Mouse (Mus musculus) frontal cortex, postnatal 14 days (tissue): ENCODE results near the gene Tfap2b.

Source experiments
- DNase-seq, 2 experiments: peaks; one replicate each; pipeline ENCODE4 v3.0.0; 2022; ENCODE audit warnings: low spot score in 2 of 2

Tfap2b gene

DNA sequence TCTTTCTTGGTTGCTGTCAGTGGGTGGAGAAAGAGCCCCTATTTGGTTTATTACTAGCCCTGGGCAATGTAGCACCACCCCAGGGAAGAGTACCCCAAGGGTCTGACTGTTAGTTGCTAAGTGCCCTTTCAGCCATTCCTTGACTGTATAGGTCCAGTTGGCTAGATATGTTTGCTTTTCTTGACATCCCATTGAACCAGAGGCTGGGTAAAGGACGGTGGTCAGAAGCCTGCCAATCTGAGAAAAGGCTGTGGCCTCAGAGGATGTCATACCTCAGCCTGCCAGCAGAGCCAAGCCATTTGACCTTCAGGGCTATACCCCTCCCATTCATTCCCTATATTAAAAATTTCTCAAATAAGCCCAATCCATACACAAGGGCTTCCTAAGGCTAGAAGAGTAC lies 24.0 kb downstream of the Tfap2b start:
- DNase-seq = no peak

DNA sequence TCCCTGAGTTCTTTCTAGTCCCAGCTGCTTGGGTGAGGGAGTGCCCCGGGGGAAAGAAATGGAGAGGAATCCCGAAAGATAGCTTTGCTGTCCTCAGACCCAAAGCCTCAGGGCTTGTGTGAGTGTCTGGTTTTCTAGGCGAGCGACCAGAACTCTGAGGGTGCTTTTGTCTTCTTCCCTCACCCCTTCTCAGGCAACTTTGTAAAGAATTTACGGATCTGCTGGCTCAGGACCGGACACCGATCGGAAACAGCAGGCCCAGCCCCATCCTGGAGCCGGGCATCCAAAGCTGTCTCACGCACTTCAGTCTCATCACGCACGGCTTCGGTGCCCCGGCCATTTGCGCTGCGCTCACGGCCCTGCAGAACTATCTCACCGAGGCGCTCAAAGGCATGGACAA lies 25.1 kb downstream of the Tfap2b start:
- no peak for DNase-seq

DNA sequence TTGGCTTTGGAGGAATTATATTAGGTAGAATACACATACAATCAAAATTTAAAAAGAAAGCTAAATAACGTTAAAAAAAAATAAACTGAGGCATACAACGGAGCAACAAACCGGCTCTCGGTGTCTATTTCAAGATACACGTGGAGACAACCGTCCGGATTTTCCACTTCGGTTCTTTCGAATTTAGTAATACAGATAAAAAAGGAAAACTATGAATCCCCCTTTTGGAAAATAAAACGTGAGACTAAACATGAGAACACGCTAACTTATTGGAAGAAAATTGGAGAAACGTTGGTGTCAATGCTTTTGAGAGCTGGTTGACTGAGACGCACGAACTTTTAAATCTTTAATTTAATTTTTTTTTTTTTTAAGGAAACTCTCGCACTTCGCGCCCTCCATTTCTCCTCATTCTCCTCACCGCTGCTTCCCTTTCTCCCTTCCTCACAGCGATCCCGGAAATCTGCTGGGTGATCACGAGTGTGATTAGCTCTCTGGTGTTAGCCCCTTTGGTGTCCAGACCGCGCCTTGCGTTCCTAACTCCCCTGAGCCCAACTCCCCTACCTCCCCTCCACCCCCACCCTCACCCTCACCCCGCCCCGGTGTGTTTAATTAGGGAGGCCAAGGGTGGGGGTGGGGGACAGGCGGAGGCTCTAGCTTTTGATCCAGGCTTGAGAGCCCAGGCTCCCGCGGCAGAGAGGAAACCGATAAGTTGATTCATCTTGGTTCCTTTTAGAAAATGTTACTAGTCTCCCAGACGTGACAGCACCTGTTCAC lies 25.9 kb downstream of the Tfap2b start:
- DNase-seq = no peak

DNA sequence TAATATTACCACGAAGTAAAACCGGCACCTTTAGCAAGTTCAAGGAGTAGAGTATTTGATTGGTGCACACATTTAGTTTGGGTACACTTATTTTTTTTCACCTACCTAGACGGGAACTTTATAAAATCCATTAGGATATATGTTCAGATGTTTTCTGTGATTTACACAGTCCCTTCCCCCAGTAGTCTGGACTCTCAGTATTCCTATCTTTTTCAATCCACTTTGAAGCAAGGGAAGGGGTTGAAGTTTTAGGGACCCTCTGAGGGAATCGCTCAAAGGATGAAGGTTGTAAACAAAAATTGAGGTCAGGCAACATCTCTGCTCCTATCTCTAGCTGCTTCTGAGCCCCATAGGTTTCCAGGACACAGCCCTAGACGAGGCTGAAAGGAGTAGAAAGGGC lies 27.3 kb downstream of the Tfap2b start:
- no peak for DNase-seq

DNA sequence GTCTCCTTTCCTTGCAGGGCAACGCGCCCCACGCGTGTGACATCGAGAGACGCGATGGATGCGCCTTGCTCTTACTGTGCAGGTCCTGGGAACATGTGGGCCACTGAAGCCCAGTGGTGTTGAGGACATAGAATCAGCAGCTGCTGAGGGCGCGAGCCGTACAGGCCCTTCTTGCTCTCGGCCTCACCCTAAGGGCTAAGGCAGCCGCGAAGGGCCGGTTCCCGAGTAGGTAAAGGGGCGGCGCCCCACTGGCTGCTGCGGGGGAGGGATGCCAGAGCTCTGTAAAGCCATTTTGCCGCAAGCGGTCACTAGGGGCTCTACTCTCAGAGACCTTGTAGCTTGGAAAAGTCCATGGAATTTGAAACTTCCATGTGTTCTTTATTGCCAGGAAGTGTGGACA lies 27.9 kb downstream of the Tfap2b start:
- DNase-seq = no peak

DNA sequence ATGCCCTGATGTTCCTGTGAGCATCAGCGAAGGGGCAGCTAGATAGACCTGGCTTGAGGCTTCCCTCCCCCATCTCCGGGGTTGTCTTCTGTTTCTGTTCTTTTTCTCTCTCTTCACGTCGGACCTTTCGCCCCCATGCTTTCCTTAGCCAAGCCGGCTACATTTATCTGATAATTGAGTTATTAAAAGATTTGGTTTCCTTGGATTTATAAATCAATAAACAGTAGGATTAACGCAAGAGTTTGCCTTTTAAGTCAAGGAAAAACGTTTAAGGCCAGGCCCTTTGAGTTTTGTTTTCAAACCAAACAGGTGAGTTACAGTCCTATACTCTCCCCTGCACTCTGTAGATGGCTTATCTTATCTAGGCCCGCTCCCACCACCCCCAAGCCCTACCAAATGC lies 28.3 kb downstream of the Tfap2b start:
- no peak for DNase-seq

DNA sequence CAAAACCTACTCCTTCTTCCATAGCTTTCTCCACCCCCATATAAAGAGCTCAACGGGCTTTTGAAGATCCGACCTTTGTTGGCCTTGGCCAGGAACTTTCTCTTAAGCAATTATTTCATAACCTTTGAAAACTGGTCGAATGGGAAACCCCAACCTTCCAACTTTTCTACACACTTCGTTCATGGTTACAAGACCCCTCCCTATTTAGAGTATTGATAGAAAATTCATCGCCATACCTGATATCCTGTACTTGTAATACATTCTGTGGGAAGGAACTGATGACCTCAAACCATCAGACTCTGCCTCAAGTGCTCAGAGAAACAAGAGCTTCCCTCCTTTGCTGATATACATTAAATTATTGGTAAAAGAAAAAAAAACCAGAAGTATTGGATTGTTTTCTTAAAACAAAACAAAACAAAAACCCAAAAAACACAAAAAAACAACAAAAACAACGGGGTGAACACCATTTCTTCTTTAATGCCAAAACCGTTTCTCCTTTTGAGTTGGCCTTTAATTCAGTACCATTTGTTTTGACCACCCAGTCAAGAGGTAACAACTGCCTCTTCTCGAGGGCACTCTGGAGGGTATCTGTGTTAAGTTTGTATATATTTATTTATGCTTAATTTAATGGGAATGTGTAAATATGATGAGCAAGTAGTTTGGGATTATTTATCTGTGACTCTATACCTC lies 29.2 kb downstream of the Tfap2b start:
- no peak for DNase-seq

DNA sequence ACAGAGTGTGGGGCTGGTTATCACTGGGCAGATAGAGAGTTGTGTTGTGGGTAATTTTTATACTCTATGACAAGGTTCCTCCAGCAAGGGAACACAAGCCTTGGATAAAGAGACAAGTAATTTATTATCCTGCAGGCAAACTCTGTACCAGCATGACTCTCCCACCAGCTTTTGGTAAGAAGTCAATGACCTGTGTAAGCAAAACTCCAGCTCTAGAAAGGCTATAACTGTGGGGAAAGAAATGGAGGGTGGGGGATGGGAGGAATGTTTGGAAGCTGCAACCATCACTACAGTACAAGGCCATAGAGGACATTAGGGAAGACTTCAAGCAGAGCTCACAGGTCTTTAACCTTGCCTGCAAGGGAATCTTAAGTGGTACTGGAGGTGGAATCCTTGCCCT lies 31.3 kb downstream of the Tfap2b start:
- no peak for DNase-seq

DNA sequence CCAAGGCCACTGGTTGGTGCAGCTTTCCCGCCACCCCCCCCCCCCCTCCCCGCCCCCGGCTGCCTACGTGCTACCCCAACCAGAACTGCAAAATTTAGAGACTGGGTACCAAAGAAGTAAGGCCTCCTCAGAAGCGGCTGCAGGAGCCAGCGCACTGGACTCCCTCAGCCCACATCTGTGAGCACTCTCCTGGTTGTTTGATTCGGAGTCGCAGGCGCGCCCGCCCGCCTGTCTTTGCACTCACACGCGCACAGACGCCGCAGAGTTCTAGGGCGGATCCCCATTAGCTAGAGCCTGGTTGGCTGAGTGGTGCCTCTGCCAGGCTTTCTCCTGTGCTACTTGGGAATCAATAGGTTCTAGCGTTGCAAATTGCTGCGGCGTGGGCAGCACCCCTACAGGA lies 32.6 kb downstream of the Tfap2b start:
- DNase-seq = no peak

DNA sequence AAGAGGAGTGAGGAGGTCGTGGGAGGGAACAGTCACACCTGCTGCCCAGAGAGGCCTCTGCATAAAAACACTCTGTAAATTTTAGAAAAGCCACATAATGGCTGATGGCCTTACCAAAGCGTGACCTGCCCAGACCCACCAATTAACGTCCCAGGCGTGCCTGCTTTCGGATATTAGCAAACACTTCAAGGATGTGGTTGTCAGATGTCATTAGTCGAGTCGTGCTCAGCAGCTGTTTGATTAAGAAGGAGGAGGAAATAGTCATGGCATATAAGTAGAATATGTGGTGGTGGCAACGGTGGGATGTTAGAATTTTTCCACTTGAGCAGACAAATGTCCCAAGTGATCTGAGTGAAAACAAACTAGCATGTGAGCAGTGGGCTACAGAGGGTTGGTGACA lies 33.3 kb downstream of the Tfap2b start:
- no peak for DNase-seq

DNA sequence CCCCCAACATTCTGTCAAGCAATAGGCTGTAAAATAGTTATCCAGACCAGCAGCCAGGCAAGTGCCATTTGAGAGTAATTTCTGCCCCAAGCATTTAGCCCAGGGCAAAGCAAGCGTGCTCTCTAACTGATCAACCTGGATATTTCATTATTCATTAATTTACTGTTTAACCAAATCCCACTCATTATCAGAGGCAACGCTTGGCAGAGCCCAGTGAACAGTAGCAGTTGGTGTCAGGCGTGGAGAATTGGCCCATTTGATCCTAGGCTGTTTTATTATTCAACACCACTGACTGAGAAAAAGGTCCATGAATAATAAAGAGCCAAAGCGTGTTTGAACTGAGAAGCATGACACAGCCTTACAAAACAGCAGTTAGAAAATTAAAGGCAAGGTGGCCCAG lies 36.3 kb downstream of the Tfap2b start:
- no peak for DNase-seq

DNA sequence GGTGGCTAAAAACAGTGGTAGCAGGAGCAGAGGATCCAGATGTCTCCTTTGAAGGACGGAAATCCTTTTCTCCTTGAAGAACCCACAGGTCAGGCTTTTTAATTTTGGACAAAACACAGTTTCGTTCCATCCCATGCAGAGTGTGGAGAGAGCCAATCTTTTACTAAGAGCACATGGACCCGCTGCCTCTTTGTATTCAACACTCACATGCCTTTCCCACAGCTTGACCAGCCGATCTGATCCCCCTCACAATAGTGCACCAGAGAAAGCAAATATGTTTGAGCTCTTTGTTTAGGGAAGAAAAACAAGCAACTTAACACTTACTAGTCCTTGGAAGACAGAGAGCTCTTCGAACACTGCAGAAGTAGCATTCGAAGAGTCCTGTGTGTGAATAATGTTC lies 42.6 kb downstream of the Tfap2b start:
- DNase-seq = no peak

DNA sequence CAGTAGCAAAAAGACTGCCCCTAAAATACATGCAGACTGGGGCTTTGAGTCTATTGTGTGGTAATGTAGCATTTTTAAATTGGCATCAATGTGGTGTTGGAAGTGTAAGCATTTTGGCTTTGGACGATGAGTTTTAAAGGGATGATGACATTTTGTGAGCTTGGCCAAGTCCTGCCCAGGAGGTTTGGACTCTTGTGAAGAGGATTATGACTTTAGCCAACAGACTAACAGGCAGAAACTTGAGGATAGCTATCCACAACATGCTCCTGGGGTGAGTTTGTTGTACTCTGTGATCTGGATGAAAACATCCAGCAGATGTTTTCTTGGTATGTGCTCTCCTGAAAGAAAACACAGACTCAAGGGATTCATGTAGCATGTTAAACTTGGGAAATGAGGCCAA lies 60.9 kb downstream of the Tfap2b start:
- no peak for DNase-seq
